Mouse (Mus musculus) gastrocnemius, adult 2 months (tissue): ENCODE data around the gene Gmeb2. TPM values are rescaled to one million over a fixed set of nuclear protein-coding genes. Genes with fewer than 3 reads are reported as not detected.

Experiments
- DNase-seq: peaks from one replicate; pipeline ENCODE4 v3.0.0; 2022
- H3K27ac ChIP-seq: fragments of 200-600 bp; 2 replicates; pipeline ENCODE4 v1.8.1; 2022; ENCODE audit warnings: mild to moderate bottlenecking
- H3K4me3 ChIP-seq: fragments of 200-600 bp; 2 replicates; pipeline ENCODE4 v1.8.1; 2022; ENCODE audit warnings: mild to moderate bottlenecking, moderate library complexity
- CTCF ChIP-seq: fragments of 200-600 bp; IDR thresholded peaks from 2 replicates; pipeline ENCODE4 v1.8.1; 2022; ENCODE audit warnings: antibody characterized with exemption, mild to moderate bottlenecking, moderate library complexity
- intact Hi-C: fragments of 180-260 bp; cut with DNase I; formaldehyde crosslinking; loops from one replicate; pipeline ENCODE4 v1.15.1; 2025
- long read RNA-seq, 2 experiments: library from polyadenylated mRNA; stranded (forward); transcript quantifications; one replicate each; pipeline ENCODE4 v2.0.0; 2021
- total RNA-seq, 2 experiments: library from RNA; stranded (reverse); gene quantifications; 2 replicates each; pipeline ENCODE4 v1.2.3; 2021

Gmeb2 gene
- 10 to 100 TPM in 1 of 2 experiments, 1 to 10 TPM in 1; 7.3 to 12.0 TPM for total RNA-seq
- long read RNA-seq, experiment 1, full-length matches to known transcripts: 2 of 4 reads
- long read RNA-seq, experiment 1, partial matches to known transcripts: 1 of 4 reads
- long read RNA-seq, experiment 1, other reads (novel, unspliced or antisense): 1 of 4 reads
- long read RNA-seq, experiment 2, full-length matches to known transcripts: 4 of 4 reads
- long read RNA-seq, experiment 2, partial matches to known transcripts: 0 of 4 reads
- long read RNA-seq, experiment 2, other reads (novel, unspliced or antisense): 0 of 4 reads

DNA sequence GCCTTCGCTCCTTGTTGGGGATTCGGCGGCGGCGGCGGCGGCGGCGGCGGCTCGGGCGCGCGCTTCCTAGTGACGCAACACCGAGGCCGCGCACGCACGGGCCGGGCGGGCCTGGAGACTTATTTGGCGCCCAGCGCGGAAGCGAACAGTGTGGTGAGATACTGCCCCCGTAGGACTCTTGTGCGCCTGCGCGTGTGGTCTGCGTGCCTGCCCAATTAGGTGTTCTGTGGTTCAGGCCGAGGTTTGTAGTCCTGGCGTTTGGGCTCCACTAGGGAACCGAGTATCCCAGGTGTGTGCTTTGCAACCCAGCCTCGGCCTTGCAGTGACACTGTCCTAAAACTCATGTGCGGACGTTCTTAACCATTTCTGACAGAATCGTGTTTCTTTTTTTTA lies at the start of gene Gmeb2:
Gmeb2 (minus strand) TSS at position 78 of the 393 bp plus-strand sequence.
- intact Hi-C loops: loop anchor here (2.0 kb wide), 1 partner anchor 101 kb away; the partner anchor contains the start of gene Ppdpf
- peak; percentile 53 for TF ChIP-seq CTCF
- Histone ChIP-seq H3K4me3 (peak within 1 kb of the TSS; percentile 78), H3K27ac (peak within 1 kb of the TSS; percentile 96)
- DNase-seq: peak; percentile 97

DNA sequence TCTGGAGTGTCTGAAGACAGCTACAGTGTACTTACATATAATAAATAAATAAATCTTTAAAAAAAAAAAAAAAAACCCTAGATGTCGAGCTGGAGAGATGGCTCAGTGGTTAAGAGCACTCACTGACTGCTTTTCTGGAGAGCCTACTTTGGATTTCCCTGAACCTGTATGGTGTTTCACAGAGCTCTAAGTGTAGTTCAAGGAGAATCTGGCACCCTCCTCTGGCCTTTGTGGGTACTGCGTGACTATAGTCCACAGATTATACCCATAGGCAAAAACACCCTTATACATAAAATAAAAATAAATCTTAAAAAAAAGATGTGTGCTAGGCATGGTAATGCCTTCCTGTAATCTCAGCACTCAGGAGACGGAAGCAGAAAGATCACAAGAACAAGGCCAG lies 46.2 kb upstream of the Gmeb2 start:
- H3K4me3 ChIP-seq: no peak overlapping the region

DNA sequence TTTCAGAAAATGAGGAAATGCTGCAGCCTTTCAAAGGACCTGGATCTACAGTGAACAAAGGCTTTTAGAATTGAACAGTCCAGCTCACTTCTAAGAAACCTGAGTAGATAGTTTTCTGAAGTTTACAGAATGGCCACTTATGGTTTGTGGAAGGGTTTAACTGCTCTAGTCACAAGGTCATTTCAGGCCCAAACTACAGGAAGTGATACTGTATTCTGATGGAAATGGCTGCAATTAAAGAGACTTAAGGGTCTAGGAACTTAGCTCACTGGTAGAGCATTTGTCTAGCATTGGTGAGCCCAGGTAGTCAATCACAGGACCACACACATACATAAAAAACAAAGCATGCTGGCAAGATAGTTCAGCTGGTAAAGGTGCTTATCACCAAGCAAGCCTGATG lies 44.7 kb upstream of the Gmeb2 start:
- H3K27ac ChIP-seq: no peak overlapping the region
- intact Hi-C loops: no loop called here
- TF ChIP-seq CTCF: no peak
- DNase-seq: no peak
- no peak overlapping the region for H3K4me3 ChIP-seq

More for the DNA sequence above, 46.2 kb upstream of the Gmeb2 start:
- peak; percentile 82 for TF ChIP-seq CTCF
- DNase-seq: peak; percentile 68
- no peak overlapping the region for H3K27ac ChIP-seq
- intact Hi-C loops: loop anchor here (1.0 kb wide), 1 partner anchor 148 kb away; no protein-coding TSS in a partner anchor

DNA sequence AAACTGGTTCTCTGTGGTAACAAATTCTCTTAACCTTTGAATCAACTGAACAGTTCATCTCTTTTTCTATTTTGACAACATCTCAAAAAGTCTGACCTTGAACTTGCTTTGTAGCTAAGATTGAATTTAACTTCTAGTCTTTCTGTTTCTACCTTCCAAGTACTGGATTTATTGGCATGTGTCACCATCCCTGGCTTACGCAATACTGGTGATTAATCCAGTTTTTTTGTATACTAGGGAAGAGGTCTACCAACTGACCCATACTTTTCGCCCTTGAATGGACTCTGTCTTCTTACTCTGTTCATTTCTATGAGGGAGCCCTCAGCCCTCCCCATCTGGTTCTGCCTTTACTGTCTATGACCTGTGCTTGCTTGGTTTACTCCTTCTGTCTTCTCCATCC lies 38.3 kb upstream of the Gmeb2 start:
- DNase-seq: no peak
- Histone ChIP-seq H3K27ac (no peak overlapping the region), H3K4me3 (no peak overlapping the region)
- no peak for TF ChIP-seq CTCF
- intact Hi-C loops: no loop called here

DNA sequence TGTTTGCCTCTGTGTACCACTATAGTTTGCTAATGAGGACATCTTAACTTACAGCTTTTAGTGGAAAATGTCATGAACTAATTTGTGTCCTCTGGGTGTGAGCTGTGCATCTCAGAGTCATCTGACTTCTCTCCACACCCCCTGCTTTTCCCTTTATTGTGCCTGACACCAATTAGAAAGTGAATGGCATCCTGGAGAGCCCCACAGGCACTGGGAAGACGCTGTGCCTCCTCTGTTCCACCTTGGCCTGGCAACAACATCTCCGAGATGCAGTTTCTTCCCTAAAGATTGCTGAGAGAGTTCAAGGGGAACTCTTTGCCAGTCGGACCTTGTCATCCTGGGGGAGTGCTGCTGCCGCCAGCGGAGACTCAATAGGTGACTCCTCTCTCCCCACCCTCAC lies 34.3 kb upstream of the Gmeb2 start:
- DNase-seq: no peak
- Histone ChIP-seq H3K27ac (no peak overlapping the region), H3K4me3 (no peak overlapping the region)
- intact Hi-C loops: no loop called here
- TF ChIP-seq CTCF: no peak

DNA sequence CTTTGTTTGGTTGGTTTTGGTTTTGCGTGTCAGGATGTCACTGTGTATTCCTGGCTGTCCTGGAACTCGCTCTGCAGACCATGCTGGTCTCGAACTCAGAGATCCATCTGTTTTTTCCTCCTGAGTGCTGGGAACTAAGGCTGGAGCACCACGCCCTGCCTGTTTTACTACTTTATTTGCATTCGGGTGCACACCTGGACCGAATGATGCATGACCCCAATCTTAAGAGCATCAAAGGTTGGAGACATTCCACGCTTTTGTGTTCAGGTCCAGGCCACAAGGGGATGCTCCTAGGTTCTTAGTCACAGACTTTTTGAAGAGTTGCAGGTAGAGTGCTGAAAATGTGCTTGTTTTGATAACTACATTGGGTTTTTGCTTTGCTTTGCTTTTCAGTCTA lies 32.3 kb upstream of the Gmeb2 start:
- Histone ChIP-seq H3K27ac (peak overlapping the region; percentile 95), H3K4me3 (peak overlapping the region; percentile 71)
- no peak for TF ChIP-seq CTCF
- intact Hi-C loops: no loop called here
- DNase-seq: no peak

DNA sequence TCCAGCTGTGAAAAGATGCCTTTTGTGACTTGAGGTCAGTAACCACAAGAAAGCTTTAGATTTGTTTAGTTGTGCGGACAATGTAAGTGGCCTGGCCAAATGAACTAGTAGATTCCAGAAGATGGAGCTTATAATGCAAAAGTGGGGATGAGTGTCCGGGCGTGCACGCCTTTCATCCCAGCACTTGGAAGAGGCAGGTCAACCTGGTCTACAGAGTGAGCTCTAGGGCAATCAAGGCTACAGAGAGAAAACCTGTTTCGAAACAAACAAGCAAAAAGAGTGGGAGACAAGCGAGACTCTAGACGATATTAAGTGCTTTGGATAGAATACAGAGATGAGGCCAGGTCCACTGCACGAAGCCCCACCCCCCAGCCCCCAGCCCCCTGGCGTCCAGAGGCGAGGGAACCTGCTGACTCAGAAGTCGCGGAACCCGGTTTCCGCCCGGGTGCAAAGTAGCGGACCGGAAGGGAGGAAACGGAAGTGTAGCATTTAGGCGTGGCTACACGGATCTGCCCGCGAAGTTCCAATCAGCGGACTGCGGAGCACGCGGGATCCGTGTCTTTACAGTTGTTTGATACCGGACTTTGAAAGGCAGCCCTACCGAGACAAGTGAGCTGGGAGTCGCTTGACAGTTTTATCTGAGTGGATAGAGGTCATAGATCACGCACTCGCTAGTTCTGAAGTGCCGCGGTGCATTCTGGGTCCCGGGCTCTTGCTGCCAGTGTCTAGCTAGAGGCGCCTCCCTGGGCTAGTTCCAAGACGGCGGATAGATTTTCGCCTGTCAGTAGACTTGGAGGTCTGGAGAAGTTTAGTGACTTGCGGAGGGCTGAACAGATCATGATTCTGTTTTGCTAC lies 31.6 kb upstream of the Gmeb2 start, which contains the start of gene Rtel1:
Rtel1 (plus strand) TSS at position 492 of the 855 bp plus-strand sequence.
- intact Hi-C loops: loop anchor here (5.0 kb wide), 1 partner anchor 132 kb away; the partner anchor contains the start of gene Ppdpf
- peak; percentile 88 for DNase-seq
- H3K4me3 ChIP-seq: peak within 1 kb of the TSS; percentile 71
- peak within 1 kb of the TSS; percentile 95 for H3K27ac ChIP-seq
- peak; percentile 42 for TF ChIP-seq CTCF

DNA sequence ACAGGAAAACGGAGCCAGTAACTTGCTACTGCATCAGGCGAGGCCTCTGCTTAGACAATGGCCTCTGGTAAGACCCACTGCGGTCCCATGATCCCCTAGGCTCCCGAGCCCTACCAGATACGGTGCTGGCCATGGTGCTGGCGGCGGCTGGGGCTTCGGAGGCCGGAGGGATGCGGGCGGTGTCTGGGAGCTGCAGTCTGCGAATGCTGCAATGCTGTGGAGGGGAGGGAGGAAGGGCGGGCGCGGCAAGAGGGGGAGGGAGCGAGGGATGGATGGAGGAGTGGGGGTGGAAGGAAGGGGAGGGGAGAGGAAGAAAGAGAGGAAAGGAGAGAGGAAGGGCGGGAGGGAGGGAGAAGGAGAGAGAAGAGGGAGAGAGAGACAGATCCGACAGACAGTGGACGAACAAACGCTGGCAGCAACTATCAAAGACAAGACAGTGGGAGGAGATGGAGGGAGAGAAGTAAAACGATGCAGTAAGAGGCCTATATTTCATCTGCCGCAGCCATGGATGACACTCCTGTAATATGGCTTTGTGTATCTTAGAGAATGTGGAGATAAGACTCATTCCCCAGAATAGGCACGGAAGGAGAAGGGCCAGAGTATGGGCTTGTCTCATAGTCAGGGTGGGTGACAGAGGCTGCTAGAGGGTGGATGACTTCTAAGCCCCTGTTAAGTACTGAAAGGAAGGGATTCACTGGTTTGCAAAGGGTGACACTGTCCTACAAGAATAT lies 26.4 kb upstream of the Gmeb2 start, which contains the start of gene Stmn3:
Stmn3 (minus strand) TSS at position 421 of the 731 bp plus-strand sequence.
- Histone ChIP-seq H3K4me3 (peak within 1 kb of the TSS; percentile 54), H3K27ac (no peak within 1 kb of the TSS)
- intact Hi-C loops: no loop called here
- TF ChIP-seq CTCF: no peak
- DNase-seq: peak; percentile 48

DNA sequence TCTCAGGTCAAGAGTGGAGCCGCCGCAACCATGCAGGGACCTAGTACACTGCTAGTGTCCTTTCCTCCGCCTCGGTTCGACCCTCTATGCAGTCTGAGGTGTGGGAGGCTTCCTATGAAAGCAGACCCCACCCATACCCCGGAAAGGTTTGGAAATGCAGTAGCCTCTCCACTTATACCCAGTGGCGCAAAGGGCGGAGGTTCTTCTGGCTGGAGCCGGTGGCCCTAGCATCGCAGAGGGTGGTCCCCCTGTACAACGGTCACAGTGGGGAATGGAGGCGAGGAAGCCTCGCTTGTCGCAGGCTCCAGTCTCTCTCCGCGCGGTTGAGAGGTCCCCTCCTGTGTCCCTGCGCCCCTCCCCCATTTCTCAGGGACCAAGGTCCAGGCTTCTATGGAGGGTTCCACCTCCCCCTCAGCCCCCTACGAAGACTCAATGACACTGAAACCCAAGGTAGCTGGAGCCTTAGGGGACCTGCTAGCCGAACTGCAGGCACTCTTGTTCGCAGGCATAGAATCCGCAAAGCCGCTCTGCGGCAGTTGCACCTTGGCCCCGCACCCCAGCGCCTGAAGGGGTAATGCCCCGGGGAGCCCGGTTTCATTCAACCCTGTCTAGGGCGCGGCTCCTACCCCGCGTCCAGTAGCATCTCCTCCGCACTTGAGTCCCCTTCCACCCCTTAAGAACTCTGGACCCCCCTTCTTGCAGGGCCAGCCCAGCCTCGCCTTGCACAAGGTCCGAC lies 25.7 kb upstream of the Gmeb2 start:
- DNase-seq: peak; percentile 27
- Histone ChIP-seq H3K27ac (no peak overlapping the region), H3K4me3 (peak overlapping the region; percentile 54)
- intact Hi-C loops: no loop called here
- no peak for TF ChIP-seq CTCF

DNA sequence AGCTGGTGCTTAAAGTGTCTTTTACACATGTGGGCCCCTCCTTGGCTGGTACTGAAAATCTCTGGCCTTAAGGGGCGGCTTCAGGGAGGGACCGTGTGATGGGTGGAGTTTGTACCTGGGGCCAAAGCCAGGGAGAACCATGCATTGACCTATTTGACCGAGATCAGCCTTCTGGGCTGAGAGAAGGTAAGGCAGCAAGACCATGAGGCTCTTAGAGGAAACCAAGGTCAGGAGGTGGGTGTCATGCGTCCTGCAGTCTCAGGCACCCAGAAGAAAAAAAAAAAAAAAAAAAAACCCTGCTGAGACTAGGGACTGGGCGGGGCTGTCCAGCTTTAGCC lies 25.1 kb upstream of the Gmeb2 start:
- no peak for TF ChIP-seq CTCF
- H3K27ac ChIP-seq: no peak overlapping the region
- no peak for DNase-seq
- no peak overlapping the region; the same call in 1 of the 2 replicates for H3K4me3 ChIP-seq
- intact Hi-C loops: no loop called here

DNA sequence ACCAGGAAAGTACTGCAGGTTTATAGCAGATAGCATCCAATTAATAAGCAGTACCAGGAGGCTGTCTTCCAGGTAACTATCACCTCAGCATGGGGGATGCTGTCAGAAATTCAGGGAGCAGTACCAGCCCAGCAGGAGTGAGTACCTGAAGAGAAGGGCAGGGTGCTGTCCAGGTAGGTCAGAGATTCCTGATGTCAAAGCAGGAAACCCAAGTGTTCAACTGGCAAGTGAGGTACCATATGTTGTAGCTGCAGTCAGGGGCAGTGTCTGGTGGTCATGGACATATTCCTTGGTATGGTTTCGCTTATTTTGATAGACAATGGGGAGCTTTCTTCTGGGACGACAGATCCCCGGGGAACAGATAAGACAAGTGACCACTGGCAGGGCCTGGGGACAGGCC lies 24.6 kb upstream of the Gmeb2 start:
- intact Hi-C loops: no loop called here
- TF ChIP-seq CTCF: no peak
- Histone ChIP-seq H3K27ac (no peak overlapping the region), H3K4me3 (no peak overlapping the region)
- no peak for DNase-seq
